Mouse (Mus musculus) midbrain, embryonic 12.5 days (tissue): ENCODE results near the gene Adm2. TPM values are rescaled to one million over a fixed set of nuclear protein-coding genes. Genes with fewer than 3 reads are reported as not detected.

Source experiments
- ATAC-seq: fragments of 200-750 bp; cut with Nextera tagmentation; 2 replicates; pipeline ENCODE4 v1.8.0; 2017; ENCODE audit warnings: low read depth, moderate TSS enrichment, moderate library complexity; ENCODE audit not compliant: low FRiP score
- H3K27ac ChIP-seq: fragments of 300-500 bp; sonication (generic); replicated peaks from 2 replicates; pipeline ENCODE4 v1.5.1; 2016; ENCODE audit warnings: mild to moderate bottlenecking
- H3K27me3 ChIP-seq: fragments of 300-500 bp; sonication (generic); 2 replicates; pipeline ENCODE4 v1.6.1; 2016; ENCODE audit warnings: mild to moderate bottlenecking
- H3K36me3 ChIP-seq: fragments of 300-500 bp; sonication (generic); 2 replicates; pipeline ENCODE4 v1.6.1; 2016
- H3K4me1 ChIP-seq: fragments of 300-500 bp; sonication (generic); 2 replicates; pipeline ENCODE4 v1.6.1; 2016
- H3K4me2 ChIP-seq: fragments of 300-500 bp; sonication (generic); replicated peaks from 2 replicates; pipeline ENCODE4 v1.6.1; 2016; ENCODE audit warnings: mild to moderate bottlenecking, moderate library complexity
- H3K4me3 ChIP-seq: fragments of 300-500 bp; sonication (generic); 2 replicates; pipeline ENCODE4 v1.5.1; 2016; ENCODE audit warnings: mild to moderate bottlenecking
- H3K9ac ChIP-seq: fragments of 300-500 bp; sonication (generic); replicated peaks from 2 replicates; pipeline ENCODE4 v1.6.1; 2016; ENCODE audit warnings: mild to moderate bottlenecking, moderate library complexity
- H3K9me3 ChIP-seq: fragments of 300-500 bp; sonication (generic); 2 replicates; pipeline ENCODE4 v1.6.1; 2016; ENCODE audit warnings: mild to moderate bottlenecking
- WGBS: fragments of 180-500 bp; shearing (Covaris S2); methylation state at CpG from one replicate; pipeline ENCODE4 v1.1.7; 2016; 5-methylcytosine and 5-hydroxymethylcytosine counted together
- polyA plus RNA-seq: library from polyadenylated mRNA; unstranded; fragments of >200 nt; fragmentation: Nextera tagmentation; extraction: Ambion mirVana; gene quantifications from 2 replicates; pipeline ENCODE4 v1.2.1, GENCODE M21; 2016

Gene Adm2
- polyA plus RNA-seq, 1 experiment from 2014 or later = not detected

- Histone ChIP-seq H3K4me3 (no peak overlapping the region), H3K9me3 (no peaks in the 10 kb centered on the region), H3K36me3 (no peaks in the 10 kb centered on the region), H3K4me1 (no peaks in the 10 kb centered on the region), H3K27me3 (no peaks in the 10 kb centered on the region), H3K4me2 (no peak overlapping the region), H3K27ac (no peak overlapping the region), H3K9ac (no peak overlapping the region)
- WGBS = 45% methylated on average over 1 of the region's 1 CpGs
- no peak for ATAC-seq
These were observed 19.2 kb downstream of the Adm2 start for GRCm38 (mm10) chr15:89341678-89342077.

DNA sequence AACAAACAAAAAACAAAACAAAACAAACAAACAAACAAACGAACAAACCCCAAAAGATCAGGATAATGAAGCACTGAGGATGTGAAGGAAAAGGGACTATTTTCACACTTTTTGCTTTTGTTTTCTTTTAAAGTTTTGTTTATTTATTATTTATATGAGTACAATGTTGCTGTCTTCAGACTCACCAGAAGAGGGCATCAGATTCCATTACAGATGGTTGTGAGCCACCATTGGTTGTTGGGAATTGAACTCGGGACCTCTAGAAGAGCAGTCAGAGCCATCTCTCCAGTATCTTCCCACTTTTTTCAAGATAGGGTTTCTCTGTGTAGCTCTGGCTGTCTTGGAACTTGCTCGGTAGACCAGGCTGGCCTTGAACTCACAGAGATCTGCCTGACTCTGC lies 20.8 kb downstream of the Adm2 start:
- Histone ChIP-seq H3K9ac (no peak overlapping the region), H3K4me1 (no peaks in the 10 kb centered on the region), H3K9me3 (no peaks in the 10 kb centered on the region), H3K27me3 (no peaks in the 10 kb centered on the region), H3K4me3 (no peak overlapping the region), H3K36me3 (no peaks in the 10 kb centered on the region), H3K4me2 (no peak overlapping the region), H3K27ac (no peak overlapping the region)
- WGBS = 93% methylated on average over 3 of the region's 3 CpGs
- ATAC-seq = no peak

DNA sequence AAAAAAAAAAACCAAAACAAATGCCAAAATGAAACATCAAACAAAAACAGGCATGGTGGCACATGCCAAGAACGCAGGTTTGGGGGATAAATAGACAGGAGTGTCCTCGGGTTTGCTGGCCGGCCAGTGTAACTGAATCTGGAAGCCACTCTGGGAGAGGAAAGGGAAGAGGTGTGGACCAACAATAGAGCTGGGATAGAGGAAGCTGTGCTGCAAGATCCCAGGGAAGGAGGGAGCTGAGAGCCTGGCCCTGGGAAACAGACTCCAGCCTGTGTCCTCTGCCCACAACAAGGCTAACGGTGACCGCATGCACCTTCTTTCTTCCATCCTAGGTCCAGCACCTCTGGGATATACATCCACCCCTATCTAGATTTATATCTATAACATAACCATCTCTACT lies 27.9 kb downstream of the Adm2 start:
- Histone ChIP-seq H3K27me3 (no peaks in the 10 kb centered on the region), H3K9ac (no peak overlapping the region), H3K9me3 (no peaks in the 10 kb centered on the region), H3K4me3 (no peak overlapping the region), H3K4me1 (peaks cover 14% of the 10 kb centered on the region), H3K27ac (no peak overlapping the region), H3K36me3 (peaks cover 39% of the 10 kb centered on the region), H3K4me2 (no peak overlapping the region)
- ATAC-seq = no peak
- 88% methylated on average over 5 of the region's 5 CpGs for WGBS

DNA sequence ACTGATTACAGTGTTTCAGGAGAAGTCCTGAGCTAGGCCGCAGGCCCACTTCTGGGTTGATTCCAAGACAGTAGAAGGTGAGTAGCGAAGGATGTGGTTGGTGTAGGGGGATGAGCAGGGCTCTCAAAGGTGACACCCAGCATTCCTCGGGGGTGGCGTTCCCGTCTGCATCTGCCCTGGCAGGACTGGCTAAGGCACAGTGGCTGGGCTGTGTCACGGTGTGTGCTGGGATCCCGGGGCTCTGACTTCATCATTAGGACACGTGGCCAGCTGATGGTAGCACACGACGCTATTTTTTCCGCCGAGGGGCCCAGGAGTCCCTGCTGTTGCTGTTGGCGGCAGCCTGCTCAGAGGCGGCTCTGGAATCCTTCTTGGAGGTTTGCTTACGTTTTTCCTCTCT lies 28.8 kb downstream of the Adm2 start:
- Histone ChIP-seq H3K4me1 (peaks cover 14% of the 10 kb centered on the region), H3K36me3 (peaks cover 39% of the 10 kb centered on the region), H3K27me3 (no peaks in the 10 kb centered on the region), H3K9ac (no peak overlapping the region), H3K27ac (no peak overlapping the region), H3K4me2 (no peak overlapping the region), H3K9me3 (no peaks in the 10 kb centered on the region), H3K4me3 (no peak overlapping the region)
- no peak for ATAC-seq
- WGBS = 94% methylated on average over 15 of the region's 15 CpGs

- Histone ChIP-seq H3K9ac (no peak overlapping the region), H3K27me3 (no peaks in the 10 kb centered on the region), H3K9me3 (no peaks in the 10 kb centered on the region), H3K36me3 (peaks cover 39% of the 10 kb centered on the region), H3K4me2 (no peak overlapping the region), H3K27ac (no peak overlapping the region), H3K4me3 (no peak overlapping the region), H3K4me1 (peaks cover 22% of the 10 kb centered on the region)
- 94% methylated on average over 14 of the region's 14 CpGs for WGBS
- ATAC-seq = no peak
These were observed 29.5 kb downstream of the Adm2 start for GRCm38 (mm10) chr15:89352054-89352453.

DNA sequence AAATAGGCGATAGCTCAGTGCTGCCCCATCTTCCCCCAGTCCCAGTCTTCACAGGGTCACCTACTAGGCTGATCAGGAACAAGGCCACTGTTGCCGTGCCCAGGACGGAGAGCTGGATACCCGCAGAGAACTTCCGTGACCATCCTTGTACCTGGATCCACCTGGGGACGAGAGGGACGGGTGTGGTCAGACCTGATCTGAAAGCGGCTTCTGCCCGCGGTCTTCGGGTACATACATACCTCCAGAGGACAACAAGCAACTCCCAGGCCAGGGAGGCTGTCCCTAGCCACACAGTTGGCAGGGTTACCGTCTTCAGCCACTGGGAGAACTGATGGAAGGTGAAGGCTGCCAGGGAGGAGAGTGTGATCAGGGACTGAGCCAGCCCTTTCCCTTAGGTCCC lies 30.3 kb downstream of the Adm2 start:
- peaks cover 39% of the 10 kb centered on the region for H3K36me3 ChIP-seq
- no peaks in the 10 kb centered on the region for H3K27me3 ChIP-seq
- peaks cover 25% of the 10 kb centered on the region for H3K4me1 ChIP-seq
- H3K4me2 ChIP-seq = no peak overlapping the region
- H3K9me3 ChIP-seq = no peaks in the 10 kb centered on the region
- no peak overlapping the region for H3K4me3 ChIP-seq
- ATAC-seq = no peak
- H3K9ac ChIP-seq = no peak overlapping the region
- no peak overlapping the region for H3K27ac ChIP-seq
- WGBS = 96% methylated on average over 12 of the region's 12 CpGs

GRCm38 (mm10) chr15:89353837-89354236 lies 31.3 kb downstream of the Adm2 start:
- H3K4me2 ChIP-seq = peak overlapping the region; percentile 78
- peaks cover 30% of the 10 kb centered on the region for H3K4me1 ChIP-seq
- no peak overlapping the region for H3K27ac ChIP-seq
- WGBS = 97% methylated on average over 16 of the region's 16 CpGs
- H3K9ac ChIP-seq = peak overlapping the region; percentile 83; the same call in 1 of the 2 replicates
- ATAC-seq = no peak
- 0 out of 2 replicates have a peak overlapping the region, but pooled peaks have one; percentile 88 for H3K4me3 ChIP-seq
- H3K36me3 ChIP-seq = peaks cover 39% of the 10 kb centered on the region
- no peaks in the 10 kb centered on the region for H3K9me3 ChIP-seq
- H3K27me3 ChIP-seq = no peaks in the 10 kb centered on the region

GRCm38 (mm10) chr15:89354455-89354854 lies 31.9 kb downstream of the Adm2 start:
- peaks cover 30% of the 10 kb centered on the region for H3K4me1 ChIP-seq
- peak overlapping the region; percentile 88 for H3K4me3 ChIP-seq
- peaks cover 38% of the 10 kb centered on the region for H3K36me3 ChIP-seq
- peak overlapping the region; percentile 78 for H3K4me2 ChIP-seq
- H3K9ac ChIP-seq = peak overlapping the region; percentile 83
- H3K9me3 ChIP-seq = no peaks in the 10 kb centered on the region
- H3K27me3 ChIP-seq = no peaks in the 10 kb centered on the region
- no peak overlapping the region for H3K27ac ChIP-seq
- 86% methylated on average over 7 of the region's 7 CpGs for WGBS
- no peak for ATAC-seq

DNA sequence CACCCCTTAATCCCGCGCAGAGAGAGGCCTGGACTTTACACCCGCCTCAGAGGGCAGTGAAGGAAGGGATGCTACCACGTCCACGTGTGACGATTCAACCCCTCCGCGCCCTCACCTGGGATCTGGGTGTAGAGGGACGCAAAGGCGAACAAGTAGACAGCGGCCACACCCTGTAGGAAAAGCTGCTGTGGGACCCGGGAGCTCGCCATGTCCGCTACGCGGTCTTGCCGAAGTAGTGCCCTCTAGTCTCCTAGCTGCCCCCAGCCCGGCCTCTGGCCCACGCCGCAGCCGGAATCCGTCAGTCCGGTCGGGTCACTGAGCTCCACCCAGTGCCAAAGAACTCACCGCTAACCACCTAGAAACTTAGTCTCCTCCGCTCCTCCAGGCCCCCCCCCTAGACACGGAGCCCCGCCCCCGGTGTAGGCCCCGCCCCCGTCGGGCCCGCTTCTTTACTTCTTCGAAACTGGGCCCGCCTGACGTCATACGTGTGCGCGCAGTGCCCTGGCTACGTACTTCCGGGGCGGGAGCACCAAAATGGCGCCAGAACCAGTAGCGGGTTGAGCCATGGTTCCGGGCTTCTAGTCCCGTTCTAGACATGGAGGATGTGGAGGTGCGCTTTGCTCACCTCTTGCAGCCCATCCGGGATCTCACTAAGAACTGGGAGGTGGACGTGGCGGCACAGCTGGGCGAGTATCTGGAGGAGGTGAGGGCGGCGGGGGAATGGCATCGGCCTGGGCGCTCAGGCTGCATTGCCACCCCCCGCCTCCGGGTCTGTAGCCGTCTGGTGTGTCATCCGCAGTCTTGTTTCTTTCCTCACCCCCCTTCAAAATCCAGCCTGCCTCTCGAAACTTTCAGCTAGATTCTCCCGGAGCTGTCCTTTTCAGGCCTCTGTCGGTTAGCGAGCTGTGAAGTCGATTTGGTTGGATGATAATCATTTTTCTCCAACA lies 33.0 kb downstream of the Adm2 start, which contains the start of the genes Lmf2 and Ncaph2:
TSS of gene Lmf2 (minus strand) at position 419 of the 947 bp plus-strand sequence.
TSS of gene Ncaph2 (plus strand) at position 479 of the 947 bp plus-strand sequence.
- under 1% methylated on average over 63 of the region's 64 CpGs for WGBS
- H3K36me3 ChIP-seq = peaks cover 37% of the 10 kb centered on the region
- peak within 1 kb of the TSS; percentile 88 for H3K4me3 ChIP-seq
- peak within 1 kb of the TSS; percentile 78 for H3K4me2 ChIP-seq
- peak within 1 kb of the TSS; percentile 83 for H3K9ac ChIP-seq
- H3K9me3 ChIP-seq = no peaks in the 10 kb centered on the region
- peak; percentile 85 for ATAC-seq
- H3K27ac ChIP-seq = peak within 1 kb of the TSS; percentile 85
- no peaks in the 10 kb centered on the region for H3K27me3 ChIP-seq
- peaks cover 30% of the 10 kb centered on the region for H3K4me1 ChIP-seq

DNA sequence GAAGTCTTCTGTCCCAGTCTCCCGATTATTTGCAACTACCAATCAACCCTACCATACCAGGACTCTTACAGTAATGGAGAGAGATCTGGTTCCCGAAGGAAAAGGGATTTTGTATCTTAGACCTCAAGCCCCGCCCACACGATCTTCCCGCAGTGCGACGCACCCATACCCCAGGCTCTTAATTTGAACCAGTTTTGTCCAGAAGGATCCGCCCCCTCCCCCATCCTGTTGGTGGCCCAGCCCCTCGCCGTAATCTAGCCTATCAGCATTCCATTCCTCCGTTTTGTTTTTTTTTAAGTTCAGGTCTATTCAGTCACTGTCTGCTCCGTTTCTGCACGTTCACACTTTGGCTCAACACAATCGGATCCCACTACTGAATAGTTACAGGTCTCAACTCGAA lies 33.9 kb downstream of the Adm2 start:
- WGBS = under 1% methylated on average over 15 of the region's 15 CpGs
- ATAC-seq = peak; percentile 75
- Histone ChIP-seq H3K4me1 (peaks cover 30% of the 10 kb centered on the region), H3K9ac (peak overlapping the region; percentile 83), H3K4me3 (peak overlapping the region; percentile 88), H3K4me2 (peak overlapping the region; percentile 78), H3K9me3 (no peaks in the 10 kb centered on the region), H3K27ac (peak overlapping the region; percentile 85), H3K27me3 (no peaks in the 10 kb centered on the region), H3K36me3 (peaks cover 37% of the 10 kb centered on the region)

DNA sequence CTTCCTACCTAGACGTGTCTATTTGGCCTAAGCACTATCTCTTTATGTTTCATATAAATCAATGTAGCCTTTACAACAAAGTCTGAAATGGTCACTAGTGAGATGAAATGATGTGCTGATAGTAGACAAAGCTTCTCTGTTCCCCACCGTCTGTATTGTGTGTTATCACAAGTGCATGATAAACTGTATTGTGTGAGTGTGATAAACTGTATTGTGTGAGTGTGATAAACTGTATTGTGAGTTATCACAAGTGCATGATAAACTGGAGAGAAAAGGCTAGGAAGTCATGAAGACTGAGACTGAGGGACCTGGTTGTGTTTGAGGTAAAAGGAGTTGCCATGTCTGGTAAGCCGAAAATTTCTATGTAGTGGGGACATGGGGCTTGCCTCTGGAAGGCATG lies 36.3 kb downstream of the Adm2 start:
- no peak overlapping the region for H3K4me3 ChIP-seq
- H3K9me3 ChIP-seq = no peaks in the 10 kb centered on the region
- H3K36me3 ChIP-seq = peaks cover 38% of the 10 kb centered on the region
- H3K27ac ChIP-seq = no peak overlapping the region
- H3K4me2 ChIP-seq = no peak overlapping the region
- no peaks in the 10 kb centered on the region for H3K27me3 ChIP-seq
- H3K9ac ChIP-seq = no peak overlapping the region
- no peak for ATAC-seq
- peaks cover 30% of the 10 kb centered on the region for H3K4me1 ChIP-seq
- 88% methylated on average over 3 of the region's 3 CpGs for WGBS

- H3K4me3 ChIP-seq = no peak overlapping the region
- peaks cover 81% of the 10 kb centered on the region for H3K36me3 ChIP-seq
- H3K4me1 ChIP-seq = peaks cover 3% of the 10 kb centered on the region
- no peak for ATAC-seq
- 97% methylated on average over 7 of the region's 7 CpGs for WGBS
- no peak overlapping the region for H3K27ac ChIP-seq
- H3K9ac ChIP-seq = no peak overlapping the region
- no peaks in the 10 kb centered on the region for H3K9me3 ChIP-seq
- H3K27me3 ChIP-seq = no peaks in the 10 kb centered on the region
- H3K4me2 ChIP-seq = no peak overlapping the region
These were observed 40.5 kb downstream of the Adm2 start for GRCm38 (mm10) chr15:89363051-89363450.
